Mouse (Mus musculus): Measurements from ENCODE around the gene Acot7.

The Acot7 gene

DNA sequence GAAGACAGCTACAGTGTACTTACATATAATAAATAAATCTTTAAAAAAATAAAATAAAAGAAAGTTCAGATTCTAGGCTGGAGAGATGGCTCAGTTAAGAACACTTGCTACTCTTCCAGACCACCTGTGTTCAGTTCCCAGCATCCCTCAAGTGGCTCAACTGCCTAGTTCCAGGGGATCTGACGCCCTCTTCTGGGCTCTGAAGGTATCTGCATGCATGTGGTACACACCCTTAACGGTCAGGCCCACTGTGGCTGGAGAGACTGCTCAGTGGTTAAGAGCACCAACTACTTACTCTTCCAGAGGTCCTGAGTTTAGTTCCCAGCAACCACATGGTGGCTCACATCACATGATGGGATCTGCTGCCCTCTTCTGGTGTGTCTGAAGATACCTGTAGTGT, 100.0 kb downstream of the Acot7 start:
- DNase-seq = no peak

- no peak for DNase-seq
Observed at GRCm38 (mm10) chr4:152278986-152279385, 101.1 kb downstream of the Acot7 start.

GRCm38 (mm10) chr4:152281601-152282000, 103.7 kb downstream of the Acot7 start:
- DNase-seq = no peak

DNA sequence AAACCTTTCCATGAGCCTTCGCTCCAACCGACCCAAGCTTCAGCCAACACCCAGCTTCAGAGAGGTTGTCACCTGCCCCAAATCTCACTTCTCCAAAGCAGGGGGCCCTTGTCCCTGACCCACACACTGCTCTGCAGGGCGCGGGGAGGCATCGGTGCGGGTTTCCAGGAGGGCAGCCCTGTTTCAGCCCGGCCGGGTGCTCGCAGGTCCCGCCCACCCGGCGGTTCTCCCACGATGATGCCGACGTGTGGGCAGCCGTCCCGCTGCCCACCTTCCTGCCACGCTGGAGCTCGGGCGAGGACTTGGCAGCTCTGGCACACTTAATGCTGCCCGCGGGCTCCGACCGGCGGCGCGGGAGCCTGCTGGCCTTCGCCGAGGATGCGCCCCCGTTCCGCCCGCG, 104.8 kb downstream of the Acot7 start:
- no peak for DNase-seq

- DNase-seq = peak; percentile 92 to 93
Observed at GRCm38 (mm10) chr4:152283186-152283950, 105.4 kb downstream of the Acot7 start.

- DNase-seq = peak; percentile 59 to 62
Observed at GRCm38 (mm10) chr4:152285505-152285904, 107.6 kb downstream of the Acot7 start.

DNA sequence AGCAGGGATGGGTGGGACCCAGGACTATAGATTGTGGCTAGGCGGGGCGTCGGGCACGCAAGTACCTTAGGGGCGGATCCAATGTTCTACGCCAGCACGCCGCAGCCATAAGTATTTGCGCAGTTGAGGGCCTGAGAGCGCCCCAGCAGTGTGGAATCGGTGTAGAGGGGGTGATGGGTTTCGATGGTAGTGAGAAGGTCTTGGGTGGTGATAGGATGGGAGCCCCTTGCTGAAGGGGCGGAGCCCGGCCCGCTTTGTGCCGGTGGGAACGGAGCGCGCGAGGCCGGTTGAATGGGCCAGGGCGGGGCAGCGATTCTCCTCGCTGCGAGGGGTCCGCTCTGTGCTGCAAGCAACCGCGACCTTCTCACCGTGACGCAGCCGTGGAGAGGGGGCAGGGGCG, 108.2 kb downstream of the Acot7 start:
- DNase-seq = no peak

- DNase-seq = peak; percentile 63 to 70
Observed at GRCm38 (mm10) chr4:152286887-152287286, 109.0 kb downstream of the Acot7 start.

GRCm38 (mm10) chr4:152287317-152288120, 109.6 kb downstream of the Acot7 start:
- DNase-seq = no peak

DNA sequence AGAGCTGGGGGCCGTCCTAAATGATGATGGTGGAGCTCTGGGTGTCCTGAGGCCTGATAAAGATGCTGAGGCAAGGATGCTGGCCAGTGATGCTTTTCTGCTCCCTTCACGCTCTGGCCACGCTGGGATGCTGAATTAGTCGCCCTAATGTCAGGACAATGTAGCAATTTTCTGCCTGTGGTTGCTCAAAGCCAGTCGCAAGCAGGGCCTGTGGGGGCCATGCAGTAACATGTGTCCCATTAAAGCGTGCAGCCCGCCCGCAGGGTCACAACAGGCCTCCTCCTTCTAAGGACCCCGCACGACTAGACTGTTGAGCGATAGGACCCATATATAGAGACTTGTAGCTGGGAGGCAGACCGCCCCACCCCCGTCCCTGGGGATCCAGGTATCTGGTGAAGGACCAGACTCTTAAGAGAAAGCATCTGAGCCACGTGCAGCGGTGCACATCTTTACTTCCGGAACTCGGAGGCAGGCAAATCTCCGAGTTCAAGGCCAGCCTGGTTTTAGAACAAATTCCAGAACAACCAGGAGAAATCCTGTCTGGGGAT, 110.5 kb downstream of the Acot7 start:
- no peak for DNase-seq

GRCm38 (mm10) chr4:152290385-152290784, 112.5 kb downstream of the Acot7 start:
- DNase-seq = no peak

DNA sequence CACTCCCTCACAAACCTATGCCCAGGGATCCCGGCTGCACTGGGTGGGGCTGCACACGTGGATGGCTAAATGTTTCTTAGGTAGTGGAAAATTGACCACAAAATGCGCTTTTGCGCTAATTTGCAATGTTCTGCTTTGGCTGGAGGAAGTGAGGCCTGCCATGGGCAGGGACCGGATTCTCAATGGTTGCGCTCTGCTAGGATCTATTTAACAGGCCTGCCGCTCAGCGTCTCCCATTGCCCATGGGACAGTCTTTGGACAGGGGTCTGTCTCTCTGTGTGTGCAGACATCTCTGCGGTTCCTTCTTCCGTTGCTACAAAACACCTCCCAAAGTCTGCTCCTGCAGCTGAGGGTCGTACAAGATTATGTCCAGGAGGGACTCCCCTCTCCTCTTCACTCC, 113.1 kb downstream of the Acot7 start:
- DNase-seq = no peak

- DNase-seq = no peak
Observed at GRCm38 (mm10) chr4:152291562-152291961, 113.6 kb downstream of the Acot7 start, which contains the start of gene Hes3. Gene Hes3, minus strand, starts transcription at chr4:152291662.

- DNase-seq = no peak
Observed at GRCm38 (mm10) chr4:152292102-152292765, 114.3 kb downstream of the Acot7 start.

DNA sequence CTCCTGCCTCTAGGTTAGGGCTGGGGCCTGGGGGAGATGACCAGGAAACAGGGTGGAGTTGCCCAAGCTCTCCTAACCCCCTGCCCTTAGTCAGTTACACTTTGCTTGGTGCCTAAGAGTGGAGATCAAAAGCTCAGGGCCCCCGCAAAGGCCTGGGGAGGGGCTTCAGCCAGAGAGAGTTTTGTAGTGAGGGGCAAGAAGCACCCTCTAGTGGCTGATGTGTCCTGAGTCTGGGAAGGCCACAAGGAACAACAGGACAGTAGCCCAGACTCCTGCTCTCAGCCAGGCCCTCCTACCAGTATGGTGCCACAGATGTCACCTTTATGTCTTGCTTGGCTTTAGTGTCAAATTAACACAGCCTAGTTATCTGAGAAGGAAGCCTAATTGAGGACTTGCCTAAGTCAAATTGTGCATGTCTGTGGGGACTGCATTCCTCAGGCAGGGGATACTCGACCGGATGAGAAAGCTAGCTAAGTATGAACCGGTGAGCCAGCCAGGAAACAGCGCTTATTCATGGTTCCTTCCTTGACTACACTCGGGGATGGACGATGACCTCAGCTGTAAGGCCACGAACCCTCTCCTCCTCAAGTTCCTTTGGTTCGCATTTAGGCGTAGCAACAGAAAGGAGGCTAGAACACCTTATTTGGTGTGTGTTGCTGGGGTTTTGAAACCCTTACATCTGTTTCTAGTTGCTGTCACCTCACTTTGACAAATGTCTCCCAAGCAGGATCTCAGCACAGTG, 116.4 kb downstream of the Acot7 start:
- DNase-seq = no peak

- no peak for DNase-seq
Observed at GRCm38 (mm10) chr4:152295916-152296315, 118.0 kb downstream of the Acot7 start.

DNA sequence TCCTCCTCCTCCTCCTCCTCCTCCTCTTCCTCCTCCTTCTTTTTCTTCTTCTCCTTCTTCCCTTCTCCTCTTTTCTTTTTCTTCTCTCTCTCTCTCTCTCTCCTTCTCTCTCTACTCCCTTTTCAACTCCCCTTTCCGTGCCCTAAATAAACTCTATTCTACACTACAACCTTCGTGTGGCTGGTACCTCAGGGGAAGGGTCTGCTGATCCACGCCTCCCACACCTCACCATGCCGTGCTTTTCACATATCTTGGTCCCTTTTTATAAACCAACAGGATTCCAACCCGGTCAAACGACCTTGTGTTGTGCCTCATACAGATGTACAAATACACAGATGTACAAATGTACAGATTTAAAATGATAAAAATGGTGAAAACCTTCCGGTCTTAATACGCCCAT, 118.4 kb downstream of the Acot7 start:
- DNase-seq = no peak

GRCm38 (mm10) chr4:152296874-152297861, 119.2 kb downstream of the Acot7 start, which contains the start of gene Icmt:
Gene Icmt, plus strand, starts transcription at chr4:152297227.
- DNase-seq = peak; percentile 99

GRCm38 (mm10) chr4:152298836-152299235, 120.9 kb downstream of the Acot7 start:
- DNase-seq = no peak

DNA sequence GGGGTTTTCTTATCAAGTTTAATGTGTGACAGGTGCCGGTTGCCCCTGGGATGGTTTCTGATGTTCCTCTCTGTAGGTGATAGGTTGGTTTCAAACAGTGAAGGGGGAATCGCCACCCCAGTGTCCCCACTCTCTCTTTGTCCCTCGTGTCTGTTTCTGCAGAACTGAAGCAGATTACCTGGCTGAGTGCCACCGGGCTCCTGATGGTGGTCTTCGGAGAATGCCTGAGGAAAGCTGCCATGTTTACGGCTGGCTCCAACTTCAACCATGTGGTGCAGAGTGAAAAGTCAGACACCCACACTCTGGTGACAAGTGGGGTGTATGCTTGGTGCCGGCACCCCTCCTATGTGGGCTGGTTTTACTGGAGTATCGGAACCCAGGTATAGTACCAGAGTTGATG, 122.4 kb downstream of the Acot7 start:
- no peak for DNase-seq

- DNase-seq = no peak
Observed at GRCm38 (mm10) chr4:152302012-152302411, 124.1 kb downstream of the Acot7 start.

All from B cell, adult 2 months (primary cell).